Mouse (Mus musculus): ENCODE measurements at regions not wholly inside any gene's neighbourhood (a gene's known extent, or its start where the extent isn't known, plus 50 kb on each side); places are given as distances from the start of the nearest gene placed in this dataset.
"Not testable (repeated sequence)": the region's sequence is repeated elsewhere in the genome, so short reads cannot be mapped to it uniquely, and the experiment has no call there.

DNA sequence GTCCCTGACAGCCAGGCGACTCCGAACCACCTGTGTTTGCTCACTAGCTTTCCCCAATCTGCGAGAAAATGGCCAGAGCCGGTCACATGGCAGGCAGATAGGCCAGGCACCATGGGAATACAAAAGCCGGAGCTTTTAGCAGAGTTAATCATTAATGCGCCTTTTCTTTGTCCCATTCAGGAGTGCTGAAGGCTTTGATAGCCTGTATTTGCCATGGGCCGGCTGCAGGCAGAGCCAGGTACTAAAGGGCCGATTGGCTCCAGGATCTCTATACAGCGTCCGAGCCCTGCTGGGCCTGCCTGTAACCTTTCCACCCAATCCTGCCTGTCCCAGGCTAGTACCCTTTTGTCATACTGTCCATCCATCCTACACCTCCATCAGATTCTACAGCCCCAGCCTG, 78.1 kb downstream of the Foxa2 start:
- Histone ChIP-seq H3K27ac (ENCODE audit: low read depth, low read length) (no peak overlapping the region), H3K9ac (ENCODE audit: low read length) (no peak overlapping the region), H3K4me3 (ENCODE audit: low read depth, low read length) (no peak overlapping the region), H3K9me3 (replicated peaks; ENCODE audit: control insufficient read depth, low read length) (no peaks in the 10 kb centered on the region), H3K4me1 (ENCODE audit: control insufficient read depth, insufficient read depth, low read length) (peaks cover 4% of the 10 kb centered on the region; the same call in 1 of the 2 replicates), H3K4me2 (ENCODE audit: low read length) (peak overlapping the region; percentile 22), H3K36me3 (ENCODE audit: control insufficient read depth, insufficient read depth, low read length) (no peaks in the 10 kb centered on the region), H3K27me3 (replicated peaks; ENCODE audit: control insufficient read depth, insufficient read depth, low read length) (no peaks in the 10 kb centered on the region)
- DNase-seq (ENCODE audit: low spot score) (peak; percentile 19), ATAC-seq (no peak)
- 4% methylated on average over 10 of the region's 10 CpGs for WGBS

DNA sequence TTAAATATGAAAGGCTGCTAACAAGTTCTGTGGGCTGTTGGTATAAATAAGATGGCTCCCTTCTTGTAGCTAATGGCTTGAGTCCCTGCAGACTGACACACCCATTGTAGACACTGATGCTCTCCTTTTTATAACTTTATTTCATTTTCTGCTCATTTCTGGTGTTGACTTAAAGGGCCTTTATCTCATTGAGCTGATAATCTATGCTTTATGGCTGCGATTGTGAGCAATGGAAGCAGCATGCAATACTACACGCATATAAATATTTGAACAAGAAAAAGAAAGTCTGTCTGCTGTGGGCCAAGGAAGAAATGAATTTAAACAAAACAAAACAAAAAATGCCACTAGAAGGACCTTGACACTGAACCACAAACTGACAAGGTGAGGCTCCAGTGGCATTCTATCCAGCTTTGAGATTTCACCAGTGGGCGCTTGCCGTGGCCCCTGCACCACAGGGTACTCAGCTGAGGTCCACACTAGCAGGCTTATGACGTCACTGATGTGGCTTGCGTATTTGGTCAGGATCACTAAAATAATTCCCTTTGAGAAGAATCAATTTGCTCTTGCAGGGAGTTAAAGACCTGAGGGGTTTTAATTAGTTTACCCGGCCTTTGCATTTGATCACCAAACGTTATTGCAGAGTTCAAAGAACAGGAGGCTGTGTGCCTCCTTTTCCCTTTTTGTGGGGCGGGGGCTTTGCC, 78.8 kb downstream of the Foxa2 start:
- Histone ChIP-seq H3K36me3 (ENCODE audit: control insufficient read depth, insufficient read depth, low read length) (no peaks in the 10 kb centered on the region), H3K4me2 (ENCODE audit: low read length) (peak overlapping the region; percentile 22), H3K4me3 (ENCODE audit: low read depth, low read length) (no peak overlapping the region), H3K27ac (ENCODE audit: low read depth, low read length) (no peak overlapping the region), H3K9ac (ENCODE audit: low read length) (no peak overlapping the region), H3K27me3 (replicated peaks; ENCODE audit: control insufficient read depth, insufficient read depth, low read length) (no peaks in the 10 kb centered on the region), H3K4me1 (ENCODE audit: control insufficient read depth, insufficient read depth, low read length) (peaks cover 4% of the 10 kb centered on the region; the same call in 1 of the 2 replicates), H3K9me3 (replicated peaks; ENCODE audit: control insufficient read depth, low read length) (no peaks in the 10 kb centered on the region)
- ATAC-seq (no peak), DNase-seq (ENCODE audit: low spot score) (no peak)
- WGBS = 34% methylated on average over 9 of the region's 9 CpGs

DNA sequence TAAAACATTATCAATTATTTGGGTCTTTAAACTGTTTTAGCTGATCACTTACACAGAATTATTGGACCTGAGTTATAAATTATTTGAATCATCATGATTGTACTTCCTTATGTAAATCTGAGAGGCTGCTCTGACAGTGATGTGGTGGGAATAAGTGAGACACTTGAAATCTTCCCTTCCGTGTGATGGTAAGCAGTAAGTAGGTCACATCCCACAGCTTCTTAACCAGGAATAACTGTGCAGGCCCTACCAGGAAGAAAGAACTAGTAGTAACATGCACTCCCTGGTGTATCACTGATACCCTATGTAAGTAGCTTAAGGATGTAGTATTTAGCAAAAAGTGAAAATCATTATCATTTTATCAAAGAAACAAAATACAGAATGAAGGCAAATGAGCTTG, 83.5 kb downstream of the Foxa2 start:
- H3K27me3 ChIP-seq (replicated peaks; ENCODE audit: control insufficient read depth, insufficient read depth, low read length); H3K9me3 ChIP-seq (replicated peaks; ENCODE audit: control insufficient read depth, low read length); H3K4me3 ChIP-seq (ENCODE audit: low read depth, low read length); H3K4me2 ChIP-seq (ENCODE audit: low read length); H3K4me1 ChIP-seq (ENCODE audit: control insufficient read depth, insufficient read depth, low read length); H3K27ac ChIP-seq (ENCODE audit: low read depth, low read length); H3K9ac ChIP-seq (ENCODE audit: low read length); ATAC-seq; H3K36me3 ChIP-seq (ENCODE audit: control insufficient read depth, insufficient read depth, low read length); DNase-seq (ENCODE audit: low spot score): not testable (repeated sequence)
- WGBS = 87% methylated on average over 1 of the region's 1 CpGs

- no peak overlapping the region for H3K4me3 ChIP-seq (ENCODE audit: low read depth, low read length)
- no peak overlapping the region for H3K9ac ChIP-seq (ENCODE audit: low read length)
- no peak overlapping the region for H3K27ac ChIP-seq (ENCODE audit: low read depth, low read length)
- ATAC-seq = no peak
- 66% methylated on average over 6 of the region's 6 CpGs for WGBS
- no peak for DNase-seq (ENCODE audit: low spot score)
- no peak overlapping the region for H3K4me2 ChIP-seq (ENCODE audit: low read length)
- no peaks in the 10 kb centered on the region for H3K9me3 ChIP-seq (replicated peaks; ENCODE audit: control insufficient read depth, low read length)
- H3K36me3 ChIP-seq (ENCODE audit: control insufficient read depth, insufficient read depth, low read length) = no peaks in the 10 kb centered on the region
- H3K4me1 ChIP-seq (ENCODE audit: control insufficient read depth, insufficient read depth, low read length) = no peaks in the 10 kb centered on the region
- no peaks in the 10 kb centered on the region for H3K27me3 ChIP-seq (replicated peaks; ENCODE audit: control insufficient read depth, insufficient read depth, low read length)
These were observed 85.1 kb downstream of the Foxa2 start for GRCm38 (mm10) chr2:147961633-147962032.

GRCm38 (mm10) chr2:147954183-147954582, 92.6 kb downstream of the Foxa2 start:
- H3K4me3 ChIP-seq (ENCODE audit: low read depth, low read length) = no peak overlapping the region
- DNase-seq (ENCODE audit: low spot score) = no peak
- no peaks in the 10 kb centered on the region for H3K36me3 ChIP-seq (ENCODE audit: control insufficient read depth, insufficient read depth, low read length)
- H3K9me3 ChIP-seq (replicated peaks; ENCODE audit: control insufficient read depth, low read length) = no peaks in the 10 kb centered on the region
- H3K27me3 ChIP-seq (replicated peaks; ENCODE audit: control insufficient read depth, insufficient read depth, low read length) = no peaks in the 10 kb centered on the region
- H3K4me2 ChIP-seq (ENCODE audit: low read length) = no peak overlapping the region
- H3K9ac ChIP-seq (ENCODE audit: low read length) = no peak overlapping the region
- no peaks in the 10 kb centered on the region for H3K4me1 ChIP-seq (ENCODE audit: control insufficient read depth, insufficient read depth, low read length)
- no peak for ATAC-seq
- WGBS = 79% methylated on average over 2 of the region's 2 CpGs
- H3K27ac ChIP-seq (ENCODE audit: low read depth, low read length) = no peak overlapping the region

DNA sequence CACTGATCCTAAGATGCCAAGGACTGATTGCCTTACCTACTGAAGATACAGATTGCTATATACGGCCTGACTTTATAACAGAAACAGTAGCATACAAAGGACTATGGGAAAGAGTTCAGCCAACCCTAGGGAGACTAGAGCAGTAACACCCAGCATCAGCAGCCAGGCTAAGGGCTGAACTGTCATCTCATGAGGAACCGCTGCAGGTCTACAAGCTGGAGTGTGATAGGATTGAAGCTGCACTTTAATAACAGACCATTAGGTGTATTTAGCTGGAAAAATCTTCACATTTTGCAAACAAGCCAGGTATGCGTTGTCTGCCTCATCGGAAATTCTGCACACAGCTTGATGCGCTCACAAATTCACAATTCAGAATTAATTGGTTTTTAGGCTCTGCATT, 95.5 kb downstream of the Foxa2 start:
- no peak for DNase-seq (ENCODE audit: low spot score)
- 77% methylated on average over 5 of the region's 5 CpGs for WGBS
- no peak for ATAC-seq
- no peak overlapping the region for H3K4me2 ChIP-seq (ENCODE audit: low read length)
- no peaks in the 10 kb centered on the region for H3K27me3 ChIP-seq (replicated peaks; ENCODE audit: control insufficient read depth, insufficient read depth, low read length)
- no peaks in the 10 kb centered on the region for H3K36me3 ChIP-seq (ENCODE audit: control insufficient read depth, insufficient read depth, low read length)
- H3K4me3 ChIP-seq (ENCODE audit: low read depth, low read length) = no peak overlapping the region
- no peak overlapping the region for H3K27ac ChIP-seq (ENCODE audit: low read depth, low read length)
- no peak overlapping the region for H3K9ac ChIP-seq (ENCODE audit: low read length)
- H3K4me1 ChIP-seq (ENCODE audit: control insufficient read depth, insufficient read depth, low read length) = no peaks in the 10 kb centered on the region
- no peaks in the 10 kb centered on the region for H3K9me3 ChIP-seq (replicated peaks; ENCODE audit: control insufficient read depth, low read length)

DNA sequence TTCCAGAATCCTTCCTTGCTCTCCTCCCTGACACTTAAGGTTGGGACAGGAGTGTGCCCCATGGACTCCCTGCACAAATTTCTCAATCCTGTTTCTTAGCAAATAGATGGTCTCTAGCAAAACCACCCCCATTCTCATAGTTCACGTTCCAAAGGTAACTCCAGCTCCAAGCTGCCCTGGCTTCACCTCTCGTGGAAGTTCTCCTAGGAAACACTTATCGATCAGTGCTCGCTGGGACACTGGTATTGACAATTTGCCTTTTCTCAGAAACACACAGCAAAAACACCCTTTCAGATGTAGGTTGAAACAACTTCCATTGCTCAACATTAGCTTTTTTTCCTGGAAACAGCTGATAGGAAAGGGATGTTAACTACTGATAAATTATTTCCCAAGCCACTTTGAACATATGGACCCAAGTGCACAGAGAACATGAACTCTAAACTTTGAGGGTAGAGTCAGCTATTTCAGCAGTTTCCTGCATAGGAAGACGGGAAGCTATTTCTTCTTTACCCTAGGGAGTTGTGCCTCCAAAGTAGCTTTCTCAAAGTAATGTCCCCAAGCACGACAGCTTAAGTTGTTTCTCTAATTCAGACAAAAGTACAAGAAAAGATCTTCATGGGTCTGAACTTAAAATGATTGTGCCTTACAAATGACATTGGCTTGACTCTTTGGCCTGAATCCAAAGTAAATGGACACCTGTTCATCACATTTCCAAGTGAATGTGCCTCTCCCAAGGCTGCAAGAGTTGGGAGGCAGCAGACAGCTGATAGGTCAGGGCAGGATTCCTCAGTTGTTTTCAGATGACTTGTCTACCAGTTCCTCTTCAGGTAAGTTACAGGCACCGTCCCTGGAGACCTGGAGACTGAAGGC, 102.4 kb downstream of the Foxa2 start:
- no peak overlapping the region for H3K4me3 ChIP-seq (ENCODE audit: low read depth, low read length)
- no peak overlapping the region for H3K9ac ChIP-seq (ENCODE audit: low read length)
- H3K27me3 ChIP-seq (replicated peaks; ENCODE audit: control insufficient read depth, insufficient read depth, low read length) = no peaks in the 10 kb centered on the region
- no peaks in the 10 kb centered on the region for H3K9me3 ChIP-seq (replicated peaks; ENCODE audit: control insufficient read depth, low read length)
- no peak overlapping the region for H3K4me2 ChIP-seq (ENCODE audit: low read length)
- WGBS = 91% methylated on average over 7 of the region's 7 CpGs
- no peak for ATAC-seq
- no peak overlapping the region for H3K27ac ChIP-seq (ENCODE audit: low read depth, low read length)
- DNase-seq (ENCODE audit: low spot score) = no peak
- no peaks in the 10 kb centered on the region for H3K36me3 ChIP-seq (ENCODE audit: control insufficient read depth, insufficient read depth, low read length)
- H3K4me1 ChIP-seq (ENCODE audit: control insufficient read depth, insufficient read depth, low read length) = no peaks in the 10 kb centered on the region

DNA sequence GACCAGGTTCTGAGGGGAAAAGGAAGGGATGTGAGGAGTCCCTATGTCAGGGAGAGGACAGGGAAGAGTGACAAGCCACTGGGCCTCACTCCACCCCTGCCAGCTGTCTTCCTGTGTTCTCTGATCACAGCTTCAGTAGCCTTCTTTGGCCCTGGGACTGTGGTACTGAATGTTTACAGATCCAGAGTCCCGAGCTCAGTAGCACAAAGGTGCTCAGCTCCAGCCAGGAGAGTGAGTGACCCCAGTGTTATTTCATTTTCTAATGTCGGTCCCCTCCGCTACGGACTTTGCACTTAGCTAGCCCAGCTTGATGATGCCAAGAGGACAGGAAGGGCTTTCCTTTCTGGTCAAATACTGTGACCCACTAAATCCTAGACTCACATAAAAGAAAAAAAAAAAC, 104.2 kb downstream of the Foxa2 start:
- ATAC-seq (no peak), DNase-seq (ENCODE audit: low spot score) (no peak)
- Histone ChIP-seq H3K4me1 (ENCODE audit: control insufficient read depth, insufficient read depth, low read length) (no peaks in the 10 kb centered on the region), H3K4me2 (ENCODE audit: low read length) (no peak overlapping the region), H3K27me3 (replicated peaks; ENCODE audit: control insufficient read depth, insufficient read depth, low read length) (no peaks in the 10 kb centered on the region), H3K4me3 (ENCODE audit: low read depth, low read length) (no peak overlapping the region), H3K27ac (ENCODE audit: low read depth, low read length) (no peak overlapping the region), H3K36me3 (ENCODE audit: control insufficient read depth, insufficient read depth, low read length) (no peaks in the 10 kb centered on the region), H3K9ac (ENCODE audit: low read length) (no peak overlapping the region), H3K9me3 (replicated peaks; ENCODE audit: control insufficient read depth, low read length) (no peaks in the 10 kb centered on the region)
- 84% methylated on average over 4 of the region's 4 CpGs for WGBS

- Histone ChIP-seq H3K9ac (ENCODE audit: low read length) (no peak overlapping the region), H3K4me1 (ENCODE audit: control insufficient read depth, insufficient read depth, low read length) (no peaks in the 10 kb centered on the region), H3K4me3 (ENCODE audit: low read depth, low read length) (no peak overlapping the region), H3K36me3 (ENCODE audit: control insufficient read depth, insufficient read depth, low read length) (no peaks in the 10 kb centered on the region), H3K9me3 (replicated peaks; ENCODE audit: control insufficient read depth, low read length) (no peaks in the 10 kb centered on the region), H3K27me3 (replicated peaks; ENCODE audit: control insufficient read depth, insufficient read depth, low read length) (no peaks in the 10 kb centered on the region), H3K4me2 (ENCODE audit: low read length) (no peak overlapping the region), H3K27ac (ENCODE audit: low read depth, low read length) (no peak overlapping the region)
- DNase-seq (ENCODE audit: low spot score) (no peak), ATAC-seq (no peak)
- 16% methylated on average over 4 of the region's 4 CpGs for WGBS
These were observed 105.5 kb downstream of the Foxa2 start for GRCm38 (mm10) chr2:147941319-147941718.

All from forebrain, embryonic 14.5 days (tissue).